Mouse (Mus musculus): Measurements from ENCODE around the gene Mia2. TPM values are rescaled to one million over a fixed set of nuclear protein-coding genes. Genes with fewer than 3 reads are reported as not detected.
"Not testable (repeated sequence)": the region's sequence is repeated elsewhere in the genome, so short reads cannot be mapped to it uniquely, and the experiment has no call there.

Gene Mia2
- 56.4 and 58.9 TPM in 2 replicates for polyA plus RNA-seq (2012; rRNA removed)

DNA sequence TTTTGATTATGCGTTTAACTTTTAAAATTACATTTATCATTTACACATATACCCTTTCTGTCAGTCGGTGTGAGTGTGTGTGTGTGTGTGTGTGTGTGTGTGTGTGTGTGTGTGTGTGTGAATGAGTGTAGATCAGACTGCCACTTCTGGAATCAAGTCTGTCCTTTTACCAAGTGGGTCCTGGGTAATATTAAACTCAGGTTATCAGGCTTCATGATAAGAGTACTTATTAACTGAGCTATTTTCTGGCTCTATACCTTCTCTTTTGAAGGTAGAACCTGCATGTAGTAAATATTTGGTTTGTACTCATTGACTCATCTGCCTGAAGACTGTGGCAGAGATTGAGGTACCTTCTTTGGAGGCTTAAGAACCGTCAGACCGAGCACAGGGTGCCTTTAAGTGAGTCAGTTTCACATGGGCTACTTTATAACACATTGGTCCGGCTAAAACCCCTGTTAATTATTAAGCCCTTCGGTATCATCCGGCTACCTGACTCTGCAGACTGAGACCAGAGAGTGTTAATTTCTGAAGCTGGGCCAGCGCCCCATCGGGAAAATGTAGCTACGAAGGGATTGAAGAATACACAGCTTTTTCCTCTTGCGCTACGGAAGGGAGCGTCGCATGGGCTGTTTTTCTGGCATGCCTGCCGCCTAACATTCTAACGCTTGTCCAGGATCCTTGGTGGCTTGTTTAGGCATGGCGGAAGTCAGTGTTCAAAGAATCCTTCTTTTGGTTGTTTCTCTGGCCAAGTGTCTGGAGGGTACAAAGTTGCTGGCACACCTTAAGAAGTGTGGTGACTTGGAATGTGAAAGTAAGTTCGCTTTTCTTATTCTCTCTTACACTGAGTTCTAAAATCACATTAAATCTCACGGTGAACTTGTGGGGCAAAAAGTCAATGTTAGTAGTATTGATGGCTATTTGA, at the start of gene Mia2:
Mia2 (plus strand) TSS at position 696 of the 922 bp plus-strand sequence.
- DNase-seq (ENCODE audit: low read depth), result peak; percentile 24

DNA sequence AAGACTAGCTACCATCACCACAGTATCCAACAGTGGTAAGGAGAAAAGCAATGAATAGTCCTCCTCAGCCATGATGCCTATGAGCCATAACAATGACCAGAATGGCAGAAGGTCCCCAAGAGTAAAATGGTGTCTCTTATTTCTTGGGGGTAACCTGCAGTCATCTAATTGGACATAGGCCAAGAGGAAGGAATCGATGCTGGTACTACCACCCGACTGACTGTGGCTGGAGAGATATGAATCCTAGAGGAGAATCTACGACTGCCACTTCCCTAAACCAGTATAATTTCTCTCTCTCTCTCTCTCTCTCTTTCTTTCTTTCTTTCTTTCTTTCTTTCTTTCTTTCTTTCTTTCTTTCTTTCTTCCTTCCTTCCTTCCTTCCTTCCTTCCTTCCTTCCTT, 43.1 kb upstream of the Mia2 start:
- no peak for DNase-seq (ENCODE audit: low read depth)

DNA sequence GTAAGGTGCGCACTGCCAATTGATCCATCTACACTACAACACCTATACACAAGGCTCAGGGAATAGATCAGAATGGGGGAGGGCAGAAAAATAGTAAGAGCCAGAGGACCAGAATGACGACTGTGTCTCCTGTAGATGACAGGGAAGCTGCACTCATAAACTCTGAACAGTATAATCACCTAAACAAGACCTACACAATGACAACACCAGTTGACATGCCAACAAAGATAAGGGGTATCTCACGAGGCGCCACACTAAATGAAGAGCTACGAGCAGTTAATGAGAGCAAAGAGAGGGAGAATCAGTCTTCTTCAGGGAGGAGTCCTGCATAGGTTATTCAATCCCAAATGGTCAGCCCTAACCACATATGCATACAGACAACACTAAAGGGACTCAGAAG, 42.4 kb upstream of the Mia2 start:
- no peak for DNase-seq (ENCODE audit: low read depth)

DNA sequence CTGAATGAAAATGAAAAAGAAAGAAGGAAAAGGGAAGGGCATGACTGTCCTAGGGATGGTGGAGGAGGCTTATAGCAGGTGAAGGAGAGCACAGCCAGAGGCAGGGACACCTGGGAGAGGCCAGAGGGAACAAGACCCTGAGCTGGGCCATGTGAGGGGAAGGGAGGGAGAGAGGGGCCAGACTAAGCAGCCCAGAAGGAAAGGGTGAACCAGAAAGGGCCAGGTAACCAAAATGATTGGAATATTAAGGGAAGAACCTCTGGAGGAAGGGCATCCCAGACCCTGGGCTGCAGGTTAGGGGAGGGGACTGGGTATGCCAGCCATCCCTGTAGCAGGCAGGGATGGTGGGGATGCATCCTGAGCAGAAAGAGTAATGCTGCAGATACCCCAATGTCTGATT, 41.6 kb upstream of the Mia2 start:
- DNase-seq (ENCODE audit: low read depth), result no peak

DNA sequence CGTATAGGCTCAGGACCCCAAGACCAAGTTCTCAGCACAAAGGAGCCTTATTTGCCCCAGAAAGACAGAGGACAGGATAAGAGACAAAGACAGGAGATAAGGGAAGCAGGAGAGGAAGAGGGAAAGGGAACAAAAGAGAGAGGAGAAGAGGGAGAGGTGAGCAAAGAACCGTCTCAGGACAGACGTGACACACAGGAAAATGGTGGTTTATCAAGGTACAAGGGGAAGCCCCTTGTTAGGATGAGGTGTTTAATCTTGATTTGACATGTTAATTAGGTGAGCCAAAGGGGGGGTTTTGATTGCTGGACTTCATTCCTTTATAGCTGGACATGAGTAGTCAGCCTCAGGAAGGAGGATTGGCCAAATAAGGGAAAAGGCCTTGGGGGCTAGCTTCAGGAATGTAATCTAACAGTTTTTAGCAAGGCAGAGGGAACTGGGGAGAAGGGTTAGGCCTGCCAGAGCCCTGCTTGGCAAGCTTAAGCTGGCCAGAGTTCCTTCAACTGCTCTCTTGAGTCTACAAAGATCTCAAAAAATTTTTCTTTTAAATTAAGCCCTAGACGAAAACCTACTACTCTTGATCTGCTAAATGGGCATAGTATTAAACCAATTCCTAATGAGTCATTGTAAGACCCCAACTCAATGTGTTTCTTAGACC, 40.3 kb upstream of the Mia2 start:
- no peak for DNase-seq (ENCODE audit: low read depth)

DNA sequence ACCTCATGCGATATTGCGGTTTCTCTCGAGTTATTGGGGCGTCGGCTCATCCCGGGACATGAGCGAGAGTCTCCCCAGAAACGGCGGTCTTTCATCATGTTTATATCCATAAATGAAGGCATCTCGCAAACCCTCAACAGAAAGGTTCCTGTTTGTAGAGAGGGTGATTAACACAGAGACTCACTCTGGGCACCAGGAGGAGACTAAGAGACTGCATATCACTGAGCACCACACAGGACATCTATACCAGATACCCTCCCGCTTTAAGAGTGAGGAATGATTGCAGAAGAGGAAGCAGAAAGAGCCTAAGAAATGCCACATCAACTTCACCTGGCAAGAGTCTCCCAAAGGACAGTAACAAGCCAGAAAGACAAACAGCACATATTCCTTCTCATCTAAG, 39.4 kb upstream of the Mia2 start:
- no peak for DNase-seq (ENCODE audit: low read depth)

DNA sequence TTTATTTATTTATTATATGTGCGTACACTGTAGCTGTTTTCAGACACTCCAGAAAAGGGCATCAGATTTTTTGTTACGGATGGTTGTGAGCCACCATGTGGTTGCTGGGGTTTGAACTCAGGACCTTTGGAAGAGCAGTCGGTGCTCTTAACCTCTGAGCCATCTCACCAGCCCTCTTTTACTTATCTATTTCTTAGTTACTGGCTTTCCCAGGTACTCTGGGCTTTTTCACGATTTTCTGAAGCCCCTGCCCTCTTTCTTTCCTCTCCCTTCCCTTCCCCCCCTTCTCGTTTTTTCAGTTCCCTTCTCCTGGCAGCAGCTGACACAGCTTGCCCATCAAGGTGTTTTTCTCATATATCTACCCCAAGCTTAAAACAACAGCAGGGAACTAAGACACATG, 37.4 kb upstream of the Mia2 start:
- not testable (repeated sequence) for DNase-seq (ENCODE audit: low read depth)

DNA sequence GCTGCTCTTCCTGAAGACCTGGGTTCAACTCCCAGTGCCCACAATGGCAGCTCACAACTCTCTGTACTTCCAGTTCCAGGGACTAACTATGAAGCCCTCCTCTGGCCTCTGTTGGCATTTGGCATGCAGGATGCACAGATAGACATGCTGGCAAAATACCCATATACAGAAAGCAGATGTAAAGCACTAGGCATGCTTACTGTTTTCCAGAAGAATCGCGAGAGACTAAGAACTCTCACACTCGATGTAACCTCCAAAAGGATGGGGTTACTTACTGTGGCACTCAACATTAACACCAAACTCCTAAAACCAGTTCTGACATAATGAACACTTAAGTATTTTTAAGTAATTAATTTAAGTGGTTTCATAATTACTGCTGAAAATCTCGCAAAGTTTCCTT, 35.3 kb upstream of the Mia2 start:
- no peak for DNase-seq (ENCODE audit: low read depth)

DNA sequence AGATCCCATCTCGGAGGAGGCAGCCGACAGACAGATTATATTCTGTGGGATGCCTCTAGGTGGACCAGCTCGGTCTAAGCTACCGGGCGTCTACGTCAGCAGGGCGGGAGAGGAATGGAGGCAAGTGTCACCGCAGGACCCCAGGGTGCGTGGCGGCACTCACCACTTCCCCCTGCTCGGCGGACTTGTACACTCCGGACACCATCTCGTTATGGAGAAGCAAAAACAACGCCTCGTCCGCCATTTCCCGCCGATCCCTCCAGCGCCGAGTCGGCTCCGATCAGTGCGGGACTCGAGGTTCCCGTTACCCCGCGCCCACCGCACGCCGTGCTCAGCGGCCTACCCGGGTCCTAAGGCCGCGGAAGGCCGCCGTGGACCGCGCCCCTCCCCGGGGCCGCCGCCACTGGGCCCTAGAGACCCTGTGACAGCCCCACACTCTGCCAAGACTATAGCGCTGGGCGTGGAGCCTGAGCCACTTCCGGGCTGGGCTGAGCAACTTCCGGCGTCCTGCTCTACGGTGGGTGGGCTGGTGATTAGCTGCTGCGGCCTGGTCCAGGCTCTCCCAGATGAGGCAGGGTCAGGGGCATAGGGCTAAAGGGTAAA, 34.5 kb upstream of the Mia2 start, which contains the start of gene Trappc6b:
Trappc6b (minus strand) TSS at position 480 of the 603 bp plus-strand sequence.
- no peak for DNase-seq (ENCODE audit: low read depth)

DNA sequence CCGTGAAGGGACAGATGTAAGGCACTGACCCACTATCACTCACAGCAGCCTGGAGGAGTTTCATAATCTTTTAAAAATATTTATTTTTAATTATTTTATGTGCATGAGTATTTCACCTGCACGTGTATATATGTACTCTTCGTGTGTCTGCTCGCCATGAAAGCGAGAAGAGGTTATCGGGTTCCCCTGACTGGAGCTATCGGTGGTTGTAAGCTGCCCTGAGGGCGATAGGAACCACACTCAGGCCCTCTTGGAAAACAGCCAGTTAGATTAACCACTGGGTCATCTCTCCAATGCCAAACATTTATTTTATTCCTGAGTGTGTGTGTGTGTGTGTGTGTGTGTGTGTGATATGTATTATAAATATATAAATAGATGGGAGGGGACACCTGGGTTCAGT, 30.8 kb upstream of the Mia2 start:
- DNase-seq (ENCODE audit: low read depth), result no peak

DNA sequence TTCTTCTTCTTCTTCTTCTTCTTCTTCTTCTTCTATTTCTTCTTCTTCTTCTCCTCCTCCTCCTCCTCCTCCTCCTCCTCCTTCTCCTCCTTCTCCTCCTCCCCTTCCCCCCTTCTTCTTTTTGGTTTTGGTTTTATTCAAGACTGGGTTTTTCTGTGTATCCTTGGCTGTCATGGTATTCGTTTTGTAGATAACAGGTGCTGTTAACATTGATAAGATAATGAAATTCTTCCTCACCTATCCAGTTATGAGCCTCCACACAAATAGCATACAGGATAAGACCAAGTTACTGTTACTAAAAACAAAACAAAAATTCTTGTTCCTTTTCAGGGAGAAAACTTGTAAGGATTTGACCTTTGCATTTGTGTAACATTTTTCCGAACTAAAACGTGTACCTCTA, 29.8 kb upstream of the Mia2 start:
- no peak for DNase-seq (ENCODE audit: low read depth)

DNA sequence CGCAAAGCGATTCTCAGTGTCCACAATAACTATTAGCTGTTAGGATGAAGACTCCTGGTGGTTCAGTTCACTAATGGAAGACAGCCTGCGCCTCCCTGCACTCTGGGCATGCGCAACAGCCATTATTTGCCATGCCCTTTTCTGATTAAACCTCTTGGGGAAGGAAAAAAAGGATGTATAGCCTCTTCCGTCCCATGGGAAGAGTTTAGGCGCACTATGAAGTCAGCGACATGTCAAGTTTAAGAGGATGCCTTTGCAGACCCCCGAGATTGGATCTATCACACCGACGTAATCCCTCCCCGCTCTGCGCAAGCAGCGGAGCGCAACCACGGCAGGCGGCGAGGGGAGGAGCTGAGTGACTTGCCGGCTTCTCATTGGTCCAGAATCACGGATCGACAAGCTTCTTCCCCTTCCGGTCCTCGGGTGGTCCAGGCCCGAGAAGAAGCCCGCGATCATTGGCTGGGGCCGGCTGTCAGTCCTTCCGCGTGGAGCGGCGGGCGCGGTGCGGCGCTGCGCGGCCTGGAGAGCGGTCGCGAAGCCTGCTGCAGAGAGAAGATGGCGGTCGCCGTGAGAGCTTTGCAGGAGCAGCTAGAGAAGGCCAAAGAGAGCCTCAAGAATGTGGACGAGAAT, 29.0 kb upstream of the Mia2 start, which contains the start of gene Pnn:
Pnn (plus strand) TSS at position 437 of the 630 bp plus-strand sequence.
- DNase-seq (ENCODE audit: low read depth), result peak; percentile 70

DNA sequence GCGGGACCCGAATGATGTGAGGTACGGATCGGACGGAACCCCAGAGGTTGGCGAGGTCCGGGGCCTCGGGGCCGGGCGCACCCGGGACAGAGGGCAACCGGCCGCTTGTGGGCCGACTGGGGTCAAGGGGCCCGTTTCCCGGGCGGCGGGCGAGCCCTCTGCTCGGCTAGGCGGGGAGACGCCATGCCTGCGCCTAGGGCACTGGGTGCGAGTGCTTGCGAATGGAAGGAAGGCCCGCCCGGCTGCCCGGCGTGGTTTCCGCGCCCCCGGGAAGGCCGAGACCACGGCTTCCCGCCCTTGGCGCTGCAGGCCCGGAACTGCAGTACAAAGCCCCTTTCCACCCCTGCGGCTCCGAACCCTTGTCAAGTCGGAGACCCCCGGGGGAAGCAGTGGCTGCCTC, 28.5 kb upstream of the Mia2 start:
- no peak for DNase-seq (ENCODE audit: low read depth)

DNA sequence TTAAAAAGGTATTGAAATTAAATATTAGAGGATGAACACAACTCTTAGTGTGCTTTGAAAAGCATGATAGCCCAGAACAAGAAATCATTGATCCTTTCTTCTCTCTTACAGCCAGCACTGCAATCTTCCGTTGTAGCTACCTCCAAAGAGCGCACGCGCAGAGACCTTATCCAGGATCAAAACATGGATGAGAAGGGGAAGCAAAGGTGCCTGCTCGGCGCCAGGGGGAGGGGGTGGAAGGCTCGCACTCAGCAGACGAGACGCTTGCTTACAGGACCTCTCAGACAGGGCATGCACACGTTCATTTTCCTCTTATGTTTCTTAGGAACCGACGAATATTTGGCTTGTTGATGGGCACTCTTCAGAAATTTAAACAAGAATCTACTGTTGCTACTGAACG, 26.8 kb upstream of the Mia2 start:
- no peak for DNase-seq (ENCODE audit: low read depth)

DNA sequence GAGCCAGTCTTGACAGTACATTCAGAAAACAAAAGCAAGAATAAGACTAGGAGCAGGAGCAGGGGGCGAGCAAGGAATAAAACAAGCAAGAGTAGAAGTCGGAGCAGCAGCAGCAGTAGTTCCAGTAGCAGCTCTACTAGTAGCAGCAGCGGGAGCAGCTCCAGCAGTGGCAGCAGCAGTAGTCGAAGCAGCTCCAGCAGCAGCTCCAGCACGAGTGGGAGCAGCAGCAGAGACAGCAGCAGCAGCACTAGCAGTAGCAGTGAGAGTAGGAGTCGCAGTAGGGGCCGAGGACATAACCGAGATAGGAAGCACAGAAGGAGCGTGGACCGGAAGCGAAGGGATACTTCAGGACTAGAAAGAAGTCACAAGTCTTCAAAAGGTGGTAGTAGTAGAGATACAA, 23.3 kb upstream of the Mia2 start:
- no peak for DNase-seq (ENCODE audit: low read depth)

DNA sequence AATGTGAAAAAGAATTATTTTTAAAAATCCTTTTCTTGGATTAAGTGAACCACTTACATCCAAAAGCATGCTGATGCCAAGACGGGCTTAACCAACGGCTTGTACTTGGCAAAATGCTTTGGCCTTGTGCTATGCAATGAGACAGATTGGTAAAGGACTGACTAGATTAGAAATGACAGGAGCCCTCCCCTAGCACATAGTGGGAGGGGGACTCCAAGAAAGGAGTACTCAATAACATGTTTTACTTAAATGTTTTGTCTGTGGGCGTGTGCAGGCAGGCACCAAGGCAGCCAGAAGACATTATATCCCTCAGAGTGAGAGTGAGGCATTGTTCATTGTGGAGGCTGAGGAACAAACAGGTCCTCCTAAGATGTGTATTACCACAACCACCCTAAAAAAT, 21.5 kb upstream of the Mia2 start:
- DNase-seq (ENCODE audit: low read depth), result no peak

DNA sequence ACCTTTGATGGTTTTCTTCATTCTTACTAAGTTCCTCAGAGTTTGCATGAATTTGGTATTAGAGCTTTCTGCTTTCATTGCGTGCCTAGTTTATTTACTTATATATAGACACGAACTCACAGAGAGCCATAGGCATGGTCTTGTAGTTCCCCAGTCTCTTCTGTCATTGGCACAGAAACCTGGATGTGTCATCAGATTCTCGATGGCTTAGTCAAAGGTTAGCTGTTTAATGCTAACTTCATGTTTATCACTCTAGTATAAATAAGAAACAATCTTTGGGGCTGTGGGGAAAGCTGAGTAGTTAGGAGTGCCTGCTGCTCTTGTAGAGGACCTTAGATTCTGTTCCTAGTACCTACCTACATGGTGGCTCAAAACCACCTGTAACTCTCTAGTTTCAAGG, 18.6 kb upstream of the Mia2 start:
- DNase-seq (ENCODE audit: low read depth), result no peak

DNA sequence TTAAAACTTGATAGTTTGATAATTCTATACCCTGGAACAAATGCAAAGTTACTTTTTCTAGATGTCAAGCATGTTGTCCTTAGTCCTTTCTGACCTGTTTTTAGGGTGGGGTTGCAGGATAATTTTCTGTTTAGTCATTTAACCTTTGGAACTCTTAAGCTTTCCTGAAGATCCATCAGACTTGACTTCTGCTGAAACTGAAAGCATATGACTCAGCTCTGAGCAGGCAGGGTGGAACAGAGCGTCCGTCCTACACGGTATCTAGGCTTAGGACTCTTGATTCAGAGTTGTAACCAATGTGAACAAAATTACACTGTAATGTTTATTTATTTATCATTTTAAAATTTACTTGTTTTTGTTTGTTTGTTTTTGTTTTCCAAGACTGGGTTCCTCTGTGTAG, 17.7 kb upstream of the Mia2 start:
- no peak for DNase-seq (ENCODE audit: low read depth)

DNA sequence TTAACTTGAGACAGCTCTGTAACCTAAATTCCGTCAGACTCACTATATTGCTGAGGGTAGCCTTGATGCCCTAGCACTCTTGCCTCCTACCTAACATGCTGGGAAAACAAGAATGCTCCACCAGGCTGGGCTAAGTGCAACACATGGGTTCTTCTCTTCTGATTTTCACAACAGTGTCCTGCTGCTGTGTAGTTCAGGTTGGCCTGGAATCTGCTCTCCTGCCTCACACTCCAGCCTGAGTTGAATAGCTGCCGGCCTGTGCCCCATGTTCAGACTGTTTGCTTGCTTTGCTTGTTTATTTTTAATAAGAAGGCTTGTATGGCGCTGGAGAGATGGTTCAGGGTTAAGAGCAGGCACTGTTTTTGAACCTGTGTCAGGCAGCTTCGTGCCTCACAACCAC, 15.1 kb upstream of the Mia2 start:
- DNase-seq (ENCODE audit: low read depth), result no peak

DNA sequence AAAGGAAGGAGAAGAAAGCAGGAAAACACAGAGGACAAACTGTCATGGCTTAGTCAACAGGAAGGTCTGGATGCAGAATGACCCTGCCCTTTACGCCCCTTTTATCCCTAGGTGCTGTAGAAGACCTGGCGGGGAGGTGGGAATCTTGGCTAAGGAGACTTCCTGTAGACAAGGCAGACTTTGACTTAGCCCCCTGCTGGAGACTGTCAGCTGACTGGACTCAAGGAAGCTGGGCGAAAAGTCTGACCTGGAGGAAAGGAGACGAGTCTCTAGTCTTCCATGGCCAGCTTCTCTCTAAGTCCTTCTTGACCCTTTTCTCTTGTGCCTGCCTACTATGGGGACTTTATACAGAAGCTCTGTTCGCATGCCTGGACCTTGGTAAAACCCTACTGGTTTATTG, 11.2 kb upstream of the Mia2 start:
- DNase-seq (ENCODE audit: low read depth), result no peak

DNA sequence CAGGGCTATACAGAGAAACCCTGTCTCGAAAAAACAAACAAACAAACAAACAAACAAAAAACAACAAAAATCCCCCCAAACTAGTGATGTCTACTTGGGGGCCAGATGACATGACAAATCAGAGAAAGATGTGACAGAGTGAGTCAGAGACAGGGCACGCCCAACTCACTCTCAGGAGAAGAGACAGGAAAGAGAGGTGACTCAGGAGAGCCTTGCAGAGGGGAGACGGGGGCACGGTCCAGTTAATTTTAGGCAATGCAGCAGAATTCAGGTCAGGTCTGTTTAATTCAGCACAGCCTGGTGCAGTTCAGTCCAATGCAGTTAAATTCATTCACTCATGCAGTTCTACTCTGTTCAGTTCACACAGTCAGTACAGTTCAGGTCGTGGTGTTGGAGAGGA, 9.4 kb upstream of the Mia2 start:
- DNase-seq (ENCODE audit: low read depth), result no peak

DNA sequence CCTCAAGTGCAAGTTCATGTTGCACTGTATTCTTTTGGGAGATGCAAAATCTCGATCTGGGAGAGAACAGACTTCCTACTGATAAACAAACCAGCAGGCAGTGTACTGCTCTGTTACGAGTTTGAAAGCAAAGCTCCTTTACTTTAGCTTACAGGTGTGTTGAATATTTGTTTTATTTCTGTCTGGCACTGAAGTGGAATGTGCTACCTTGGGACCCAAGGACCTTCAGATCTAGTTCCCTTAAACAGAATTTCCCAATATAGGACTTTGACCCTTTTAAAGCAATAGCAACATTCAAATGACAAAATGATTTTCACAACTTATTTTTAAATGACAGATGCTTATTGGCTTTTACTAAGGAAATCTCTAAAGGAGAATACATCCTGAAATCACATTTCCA, 2.1 kb upstream of the Mia2 start:
- DNase-seq (ENCODE audit: low read depth), result no peak
